Mouse (Mus musculus) liver, embryonic 14.5 days (tissue): ENCODE data around the gene Hmx2. TPM values are rescaled to one million over a fixed set of nuclear protein-coding genes. Genes with fewer than 3 reads are reported as not detected.

Source experiments
- ATAC-seq: fragments of 200-750 bp; cut with Nextera tagmentation; 2 replicates; pipeline ENCODE4 v1.8.0; 2017; ENCODE audit warnings: moderate number of reproducible peaks, mild to moderate bottlenecking, moderate library complexity; ENCODE audit not compliant: insufficient read depth
- DNase-seq, 3 experiments: peaks; one replicate each; pipeline ENCODE4 v3.0.0-alpha.2; 2012 to 2013; ENCODE audit warnings: low read depth in 3 of 3, low spot score in 3 of 3
- H3K27ac ChIP-seq: fragments of 300-500 bp; sonication (generic); 2 replicates; pipeline ENCODE4 v1.5.1; 2014; ENCODE audit warnings: moderate library complexity, mild to moderate bottlenecking, control low read depth, inconsistent platforms
- H3K27me3 ChIP-seq: fragments of 300-500 bp; sonication (generic); 2 replicates; pipeline ENCODE4 v1.6.1; 2014; ENCODE audit warnings: mild to moderate bottlenecking, low read length, moderate library complexity; ENCODE audit not compliant: control insufficient read depth, insufficient read depth
- H3K36me3 ChIP-seq: fragments of 300-500 bp; sonication (generic); replicated peaks from 2 replicates; pipeline ENCODE4 v1.6.1; 2014; ENCODE audit warnings: low read depth; ENCODE audit not compliant: control insufficient read depth, insufficient read depth
- H3K4me1 ChIP-seq, 2 experiments: fragments of 200-500 bp in 1 of 2; fragments of 300-500 bp in 1 of 2; sonication (generic) in 1 of 2; replicated peaks; 2 replicates each; pipeline ENCODE4 v1.6.1; 2012 to 2014; ENCODE audit warnings: antibody characterized with exemption in 1 of 2, inconsistent platforms in 1 of 2, low read length in 1 of 2; ENCODE audit not compliant: control insufficient read depth in 2 of 2, insufficient read depth in 2 of 2
- H3K4me2 ChIP-seq: fragments of 300-500 bp; sonication (generic); 2 replicates; pipeline ENCODE4 v1.6.1; 2014; ENCODE audit warnings: low read depth, mild to moderate bottlenecking, control low read depth, moderate library complexity
- H3K4me3 ChIP-seq, 2 experiments: fragments of 200-500 bp in 1 of 2; fragments of 300-500 bp in 1 of 2; sonication (generic) in 1 of 2; 2 replicates each; pipeline ENCODE4 v1.5.1; 2012 to 2014; ENCODE audit warnings: low read depth in 2 of 2, low read length in 2 of 2, mild to moderate bottlenecking in 2 of 2, control low read depth in 1 of 2, inconsistent platforms in 1 of 2, moderate library complexity in 1 of 2; ENCODE audit not compliant: insufficient read depth in 1 of 2
- H3K9ac ChIP-seq: fragments of 300-500 bp; sonication (generic); replicated peaks from 2 replicates; pipeline ENCODE4 v1.6.1; 2014; ENCODE audit warnings: mild to moderate bottlenecking, control low read depth, moderate library complexity
- H3K9me3 ChIP-seq: fragments of 300-500 bp; sonication (generic); 2 replicates; pipeline ENCODE4 v1.6.1; 2016; ENCODE audit warnings: low read length, mixed read lengths; ENCODE audit not compliant: control insufficient read depth
- CTCF ChIP-seq: IDR thresholded peaks from 2 replicates; pipeline ENCODE4 v1.5.1; 2016; ENCODE audit warnings: antibody characterized with exemption, low read depth, control low read depth
- EP300 ChIP-seq: IDR thresholded peaks from 2 replicates; pipeline ENCODE4 v1.6.1; 2016; ENCODE audit warnings: antibody characterized with exemption, low read depth
- WGBS: fragments of 180-500 bp; shearing (Covaris S2); extraction: QIAGEN DNeasy Blood & Tissue Kit; methylation state at CpG from one replicate; pipeline ENCODE4 v1.1.7; 2014; ENCODE audit not compliant: insufficient replicate concordance; 5-methylcytosine and 5-hydroxymethylcytosine counted together
- polyA plus RNA-seq, 2 experiments: library from polyadenylated mRNA; depleted of rRNA in 1 of 2; stranded (reverse) in 1 of 2; unstranded in 1 of 2; fragments of >200 nt; fragmentation: Nextera tagmentation in 1 of 2; extraction: Ambion mirVana in 1 of 2; gene quantifications; 2 replicates each; pipeline versions ENCODE4 v1.2.1 to v1.2.3; 2012 to 2014

Gene Hmx2
- polyA plus RNA-seq, 2 experiments, result not detected

GRCm38 (mm10) chr7:131582178-131582577 lies 33.6 kb downstream of the Hmx2 start:
- Histone ChIP-seq H3K9ac (no peak overlapping the region), H3K4me2 (no peak overlapping the region), H3K4me1 (0 out of 4 replicates have a peak, but pooled peaks cover 0 to 1% of the 10 kb centered on the region in 2 experiments), H3K9me3 (no peaks in the 10 kb centered on the region), H3K4me3 (no peak overlapping the region), H3K27me3 (no peaks in the 10 kb centered on the region), H3K36me3 (no peaks in the 10 kb centered on the region), H3K27ac (no peak overlapping the region)
- TF ChIP-seq EP300 (no peak), CTCF (no peak)
- DNase-seq (no peak), ATAC-seq (no peak)
- 67% methylated on average over 9 of the region's 9 CpGs for WGBS

GRCm38 (mm10) chr7:131585551-131585950 lies 37.0 kb downstream of the Hmx2 start:
- H3K4me2 ChIP-seq, result no peak overlapping the region
- H3K36me3 ChIP-seq, result no peaks in the 10 kb centered on the region
- no peaks in the 10 kb centered on the region for H3K27me3 ChIP-seq
- no peaks in the 10 kb centered on the region for H3K9me3 ChIP-seq
- 73% methylated on average over 5 of the region's 5 CpGs for WGBS
- H3K27ac ChIP-seq, result no peak overlapping the region
- H3K9ac ChIP-seq, result no peak overlapping the region
- no peak for ATAC-seq
- no peak overlapping the region for H3K4me3 ChIP-seq
- TF ChIP-seq CTCF (no peak), EP300 (no peak)
- no peak for DNase-seq
- no peaks in the 10 kb centered on the region for H3K4me1 ChIP-seq

GRCm38 (mm10) chr7:131597779-131598482 lies 49.4 kb downstream of the Hmx2 start:
- no peaks in the 10 kb centered on the region for H3K36me3 ChIP-seq
- no peak overlapping the region for H3K4me3 ChIP-seq
- no peak for TF ChIP-seq EP300
- TF ChIP-seq CTCF, result no peak
- no peak for DNase-seq
- H3K9me3 ChIP-seq, result no peaks in the 10 kb centered on the region
- H3K27me3 ChIP-seq, result no peaks in the 10 kb centered on the region
- ATAC-seq, result no peak
- no peaks in the 10 kb centered on the region for H3K4me1 ChIP-seq
- no peak overlapping the region for H3K9ac ChIP-seq
- H3K4me2 ChIP-seq, result no peak overlapping the region
- H3K27ac ChIP-seq, result no peak overlapping the region
- 23% methylated on average over 12 of the region's 12 CpGs for WGBS

- DNase-seq, result no peak
- Histone ChIP-seq H3K9me3 (no peaks in the 10 kb centered on the region), H3K9ac (no peak overlapping the region), H3K4me2 (no peak overlapping the region), H3K4me3 (no peak overlapping the region), H3K4me1 (no peaks in the 10 kb centered on the region), H3K27me3 (no peaks in the 10 kb centered on the region), H3K27ac (no peak overlapping the region), H3K36me3 (no peaks in the 10 kb centered on the region)
- 2% methylated on average over 5 of the region's 5 CpGs for WGBS
- no peak for ATAC-seq
- TF ChIP-seq EP300 (no peak), CTCF (peak; percentile 19; the same call in 1 of the 2 replicates)
Observed at GRCm38 (mm10) chr7:131598483-131598824, 49.9 kb downstream of the Hmx2 start.

GRCm38 (mm10) chr7:131602106-131602505 lies 53.5 kb downstream of the Hmx2 start:
- H3K9ac ChIP-seq, result no peak overlapping the region
- no peaks in the 10 kb centered on the region for H3K36me3 ChIP-seq
- H3K9me3 ChIP-seq, result no peaks in the 10 kb centered on the region
- 72% methylated on average over 7 of the region's 7 CpGs for WGBS
- H3K4me2 ChIP-seq, result no peak overlapping the region
- H3K4me1 ChIP-seq, result no peaks in the 10 kb centered on the region
- no peaks in the 10 kb centered on the region for H3K27me3 ChIP-seq
- ATAC-seq (no peak), DNase-seq (no peak)
- no peak overlapping the region for H3K4me3 ChIP-seq
- no peak for TF ChIP-seq EP300
- TF ChIP-seq CTCF, result no peak
- no peak overlapping the region for H3K27ac ChIP-seq
